In the genomic region with DNA sequence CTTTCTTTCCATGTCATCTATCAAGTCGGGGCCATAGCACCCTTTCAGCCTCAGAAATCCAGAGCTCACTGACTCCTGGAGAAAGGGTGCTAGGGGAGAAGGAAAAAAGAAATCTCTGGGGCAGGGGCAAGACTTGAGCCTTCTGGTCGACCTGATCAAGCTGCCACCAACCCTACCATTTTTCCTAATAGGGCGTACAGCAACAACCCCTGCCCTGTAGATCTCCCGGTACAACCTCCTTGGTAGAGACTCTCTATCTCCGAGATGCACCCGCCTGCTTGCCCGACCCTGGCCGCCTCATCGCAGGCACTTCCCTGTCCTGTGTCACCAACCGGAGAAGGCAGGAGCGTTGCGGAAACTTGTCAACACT, we compare ENCODE assay signal across 10 mouse cellular contexts. TPM values are rescaled to one million over a fixed set of nuclear protein-coding genes. Genes with fewer than 3 reads are reported as not detected.
DNase-seq lines count a peak whose midpoint lies in the region; ATAC-seq lines count a peak whose summit lies in the region.
"Had no signal": no experiment of that assay in that cellular context is flagged by ENCODE, and none has a peak within 500 bp of the region (broad histone marks: within the 10 kb centered on the region; RNA-seq: fewer than 3 reads in every experiment).

No protein-coding gene starts in this region.

- 0 out of 2 replicates have a peak, but pooled peaks cover 2% of the 10 kb centered on the region for H3K27me3 ChIP-seq in erythroblast, embryonic 14.5 days (ENCODE audit: control insufficient read depth)
- H3K27me3 ChIP-seq in midbrain, embryonic 14.5 days (ENCODE audit: control insufficient read depth, insufficient read depth, low read length) = no peaks in the 10 kb centered on the region
- H3K27me3 ChIP-seq: neural tube, embryonic 13.5 days had no signal

- no peak overlapping the region for H3K4me2 ChIP-seq in midbrain, embryonic 14.5 days (ENCODE audit: low read length)
- H3K4me2 ChIP-seq: neural tube, embryonic 13.5 days had no signal

- no peaks in the 10 kb centered on the region for H3K9me3 ChIP-seq in erythroblast, embryonic 14.5 days (ENCODE audit: control insufficient read depth, low read length)
- no peaks in the 10 kb centered on the region for H3K9me3 ChIP-seq in midbrain, embryonic 14.5 days (ENCODE audit: control insufficient read depth, low read length)
- H3K9me3 ChIP-seq: neural tube, embryonic 13.5 days had no signal

- no peak for ATAC-seq in erythroblast, adult 5-6 weeks (replicated peaks; ENCODE audit: low FRiP score, poor library complexity, severe bottlenecking)
- ATAC-seq in midbrain, embryonic 14.5 days (ENCODE audit: low FRiP score, low TSS enrichment) = no peak

- DNase-seq in right cerebral cortex, adult 18-20 months = peak; percentile 5
- DNase-seq in right cerebral cortex, postnatal 36 days (ENCODE audit: low spot score in 2 of 2) = no peak
- peak; percentile 14 for DNase-seq in embryo, embryonic 11.5 days (ENCODE audit: low read depth, low spot score)
- DNase-seq in layer of hippocampus, postnatal 14 days (ENCODE audit: low spot score in 2 of 2) = peak; percentile 38 to 41
- DNase-seq in midbrain, embryonic 14.5 days = peak; percentile 69
- peak; percentile 67 for DNase-seq in thymus, postnatal 0 days (ENCODE audit: low spot score)

- peak overlapping the region; percentile 34 for H3K4me3 ChIP-seq in erythroblast, embryonic 14.5 days (replicated peaks)
- H3K4me3 ChIP-seq in midbrain, embryonic 14.5 days (replicated peaks; ENCODE audit: low read depth, low read length) = no peak overlapping the region
- H3K4me3 ChIP-seq: neural tube, embryonic 13.5 days had no signal

- H3K9ac ChIP-seq in midbrain, embryonic 14.5 days (replicated peaks; ENCODE audit: low read length) = no peak overlapping the region
- H3K9ac ChIP-seq: neural tube, embryonic 13.5 days had no signal

- no peaks in the 10 kb centered on the region for H3K36me3 ChIP-seq in erythroblast, embryonic 14.5 days (ENCODE audit: control insufficient read depth)
- no peaks in the 10 kb centered on the region for H3K36me3 ChIP-seq in midbrain, embryonic 14.5 days (ENCODE audit: control insufficient read depth, insufficient read depth, low read length)
- H3K36me3 ChIP-seq: neural tube, embryonic 13.5 days had no signal

- WGBS in midbrain, embryonic 14.5 days = 3% methylated on average over 12 of the region's 12 CpGs

- H3K27ac ChIP-seq in midbrain, embryonic 14.5 days (replicated peaks; ENCODE audit: low read depth, low read length) = no peak overlapping the region
- H3K27ac ChIP-seq: neural tube, embryonic 13.5 days had no signal

- no peaks in the 10 kb centered on the region; the same call in 1 of the 2 replicates for H3K4me1 ChIP-seq in erythroblast, embryonic 14.5 days (ENCODE audit: control insufficient read depth)
- no peaks in the 10 kb centered on the region for H3K4me1 ChIP-seq in midbrain, embryonic 14.5 days (ENCODE audit: control insufficient read depth, insufficient read depth, low read length)
- H3K4me1 ChIP-seq: neural tube, embryonic 13.5 days had no signal

RNA-seq across cellular contexts. Expression of a gene that starts 30.6 kb away (rescaled TPM):
- polyA plus RNA-seq in erythroblast, embryonic 14.5 days (2012) = not detected in 2 replicates
- total RNA-seq in erythroblast, adult 5-6 weeks (2015; ENCODE audit: low replicate concordance) = not detected in 2 replicates
- total RNA-seq in erythroblast, adult 5-6 weeks (2017; ENCODE audit: low replicate concordance) = not detected in 2 replicates
- total RNA-seq in layer of hippocampus, postnatal 14 days (2021) = not detected
- not detected in 2 replicates for polyA plus RNA-seq in midbrain, embryonic 14.5 days (2014; fragmentation: Nextera tagmentation; extraction: Ambion mirVana)
- polyA plus RNA-seq in thymus, postnatal 0 days (2015; fragmentation: Nextera tagmentation; extraction: Ambion mirVana) = not detected in 2 replicates
- total RNA-seq: ES-E14 had no signal
- polyA plus RNA-seq: neural tube, embryonic 13.5 days had no signal

RNA-seq across cellular contexts. Expression of a gene that starts 38.0 kb away (rescaled TPM):
- 0.78 and 1.2 TPM in 2 replicates for polyA plus RNA-seq in erythroblast, embryonic 14.5 days (2012)
- 39.8 and 49.9 TPM in 2 replicates for total RNA-seq in erythroblast, adult 5-6 weeks (2015; ENCODE audit: low replicate concordance)
- total RNA-seq in erythroblast, adult 5-6 weeks (2017; ENCODE audit: low replicate concordance) = 16.9 and 22.8 TPM in 2 replicates
- 10 to 100 TPM; 31.6 to 32.0 TPM for total RNA-seq in layer of hippocampus, postnatal 14 days (2021)
- 35.8 and 37.9 TPM in 2 replicates for polyA plus RNA-seq in midbrain, embryonic 14.5 days (2014; fragmentation: Nextera tagmentation; extraction: Ambion mirVana)
- polyA plus RNA-seq in thymus, postnatal 0 days (2015; fragmentation: Nextera tagmentation; extraction: Ambion mirVana) = 9.9 and 13.0 TPM in 2 replicates

Comparison
In these comparisons a context has a peak if more than half of its experiments do, and no peak if none do; other contexts are left out.
1. DNase-seq: peak in right cerebral cortex, adult 18-20 months (single experiment), embryo, embryonic 11.5 days (single experiment), layer of hippocampus, postnatal 14 days (2 of 2), midbrain, embryonic 14.5 days (single experiment) and thymus, postnatal 0 days (single experiment); none in right cerebral cortex, postnatal 36 days (0 of 2).